Mouse (Mus musculus): ENCODE results near the gene D10Jhu81e. TPM values are rescaled to one million over a fixed set of nuclear protein-coding genes. Genes with fewer than 3 reads are reported as not detected.

The D10Jhu81e gene
- polyA plus RNA-seq, 1 experiment, result not detected

GRCm38 (mm10) chr10:78184531-78185380, 15.2 kb upstream of the D10Jhu81e start, which contains the start of gene Pwp2:
TSS of gene Pwp2 (minus strand) at chr10:78185149.
- TF ChIP-seq POLR2A (IDR thresholded peaks at IDR 0.05; ENCODE audit: insufficient read depth, low read depth, low read length) (peak; percentile 76), CTCF (IDR thresholded peaks at IDR 0.05; ENCODE audit: insufficient read depth, low read depth, low read length) (no peak)
- Histone ChIP-seq H3K4me1 (ENCODE audit: control insufficient read depth, insufficient read depth, low read length) (peaks cover 5% of the 10 kb centered on the region), H3K4me3 (ENCODE audit: insufficient read depth, low read depth, low read length) (peak within 1 kb of the TSS; percentile 80), H3K27ac (ENCODE audit: insufficient read depth, low read depth, low read length) (peak within 1 kb of the TSS; percentile 43)
- 1% methylated on average over 47 of the region's 47 CpGs for WGBS

- Histone ChIP-seq H3K4me1 (ENCODE audit: control insufficient read depth, insufficient read depth, low read length) (peaks cover 5% of the 10 kb centered on the region), H3K4me3 (ENCODE audit: insufficient read depth, low read depth, low read length) (no peak overlapping the region), H3K27ac (ENCODE audit: insufficient read depth, low read depth, low read length) (no peak overlapping the region)
- 83% methylated on average over 3 of the region's 3 CpGs for whole genome bisulfite sequencing
- TF ChIP-seq POLR2A (IDR thresholded peaks at IDR 0.05; ENCODE audit: insufficient read depth, low read depth, low read length) (no peak), CTCF (IDR thresholded peaks at IDR 0.05; ENCODE audit: insufficient read depth, low read depth, low read length) (no peak)
These were observed 14.0 kb upstream of the D10Jhu81e start for GRCm38 (mm10) chr10:78183577-78183976.

- Histone ChIP-seq H3K4me1 (ENCODE audit: control insufficient read depth, insufficient read depth, low read length) (peaks cover 5% of the 10 kb centered on the region), H3K4me3 (ENCODE audit: insufficient read depth, low read depth, low read length) (no peak overlapping the region), H3K27ac (ENCODE audit: insufficient read depth, low read depth, low read length) (no peak overlapping the region)
- WGBS, result 94% methylated on average over 17 of the region's 17 CpGs
- TF ChIP-seq CTCF (IDR thresholded peaks at IDR 0.05; ENCODE audit: insufficient read depth, low read depth, low read length) (no peak), POLR2A (IDR thresholded peaks at IDR 0.05; ENCODE audit: insufficient read depth, low read depth, low read length) (no peak)
These were observed 12.7 kb upstream of the D10Jhu81e start for GRCm38 (mm10) chr10:78182321-78182720.

- no peak overlapping the region for H3K27ac ChIP-seq (ENCODE audit: insufficient read depth, low read depth, low read length)
- no peak for TF ChIP-seq CTCF (IDR thresholded peaks at IDR 0.05; ENCODE audit: insufficient read depth, low read depth, low read length)
- TF ChIP-seq POLR2A (IDR thresholded peaks at IDR 0.05; ENCODE audit: insufficient read depth, low read depth, low read length), result no peak
- no peaks in the 10 kb centered on the region for H3K4me1 ChIP-seq (ENCODE audit: control insufficient read depth, insufficient read depth, low read length)
- no peak overlapping the region for H3K4me3 ChIP-seq (ENCODE audit: insufficient read depth, low read depth, low read length)
- WGBS, result 95% methylated on average over 5 of the region's 5 CpGs
These were observed 4.9 kb upstream of the D10Jhu81e start for GRCm38 (mm10) chr10:78174474-78174873.

GRCm38 (mm10) chr10:78171581-78171980, 2.0 kb upstream of the D10Jhu81e start:
- Histone ChIP-seq H3K4me3 (ENCODE audit: insufficient read depth, low read depth, low read length) (no peak overlapping the region), H3K4me1 (ENCODE audit: control insufficient read depth, insufficient read depth, low read length) (peaks cover 7% of the 10 kb centered on the region), H3K27ac (ENCODE audit: insufficient read depth, low read depth, low read length) (no peak overlapping the region)
- WGBS, result 92% methylated on average over 9 of the region's 9 CpGs
- TF ChIP-seq POLR2A (IDR thresholded peaks at IDR 0.05; ENCODE audit: insufficient read depth, low read depth, low read length) (no peak), CTCF (IDR thresholded peaks at IDR 0.05; ENCODE audit: insufficient read depth, low read depth, low read length) (no peak)

- Histone ChIP-seq H3K4me1 (ENCODE audit: control insufficient read depth, insufficient read depth, low read length) (peaks cover 7% of the 10 kb centered on the region), H3K27ac (ENCODE audit: insufficient read depth, low read depth, low read length) (no peak overlapping the region), H3K4me3 (ENCODE audit: insufficient read depth, low read depth, low read length) (no peak overlapping the region)
- TF ChIP-seq CTCF (IDR thresholded peaks at IDR 0.05; ENCODE audit: insufficient read depth, low read depth, low read length) (no peak), POLR2A (IDR thresholded peaks at IDR 0.05; ENCODE audit: insufficient read depth, low read depth, low read length) (no peak)
- 93% methylated on average over 7 of the region's 7 CpGs for WGBS
These were observed 1.5 kb upstream of the D10Jhu81e start for GRCm38 (mm10) chr10:78171057-78171456.

DNA sequence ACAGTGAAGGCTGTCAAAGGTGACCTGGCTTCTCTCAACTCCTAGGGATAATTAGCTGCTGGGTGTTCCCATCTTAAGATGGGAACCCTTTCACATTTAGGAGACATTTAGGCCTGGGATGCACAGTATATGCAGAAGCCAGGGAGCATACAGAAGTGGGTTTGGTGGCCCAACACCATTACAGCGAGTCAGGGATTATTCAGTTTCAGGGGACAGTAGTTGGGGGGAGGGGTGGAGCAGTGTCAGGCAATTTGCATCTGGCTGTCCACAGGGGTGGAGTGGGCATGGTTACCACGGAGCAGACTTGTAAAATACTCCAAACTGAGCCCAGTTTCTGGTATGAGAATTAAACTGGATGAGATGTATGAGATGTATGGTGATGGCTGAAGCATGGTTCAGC, 863 bp upstream of the D10Jhu81e start:
- Histone ChIP-seq H3K4me1 (ENCODE audit: control insufficient read depth, insufficient read depth, low read length) (peaks cover 7% of the 10 kb centered on the region), H3K4me3 (ENCODE audit: insufficient read depth, low read depth, low read length) (no peak overlapping the region), H3K27ac (ENCODE audit: insufficient read depth, low read depth, low read length) (no peak overlapping the region)
- TF ChIP-seq CTCF (IDR thresholded peaks at IDR 0.05; ENCODE audit: insufficient read depth, low read depth, low read length), result no peak
- TF ChIP-seq POLR2A (IDR thresholded peaks at IDR 0.05; ENCODE audit: insufficient read depth, low read depth, low read length), result no peak
- 50% methylated on average over 2 of the region's 2 CpGs for WGBS

DNA sequence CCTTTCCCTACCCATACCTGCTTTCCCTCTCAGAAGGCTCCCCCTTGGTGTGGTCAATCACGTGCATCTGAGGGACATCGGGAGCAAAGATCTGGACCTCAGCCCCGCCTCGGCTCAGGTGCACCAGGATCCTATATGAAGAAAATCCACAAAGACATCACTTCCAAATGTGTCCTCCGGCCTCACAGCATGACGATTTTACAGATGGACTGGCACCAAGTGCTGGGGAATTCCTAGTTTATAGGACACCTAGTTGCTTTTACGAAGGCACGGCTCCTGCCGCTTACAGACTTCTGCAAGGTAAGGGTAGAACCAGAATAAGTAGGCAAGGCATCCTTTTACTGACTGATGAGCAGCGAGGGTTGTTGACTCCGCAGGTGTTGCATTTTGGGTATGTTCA, 790 bp downstream of the D10Jhu81e start:
- Histone ChIP-seq H3K27ac (ENCODE audit: insufficient read depth, low read depth, low read length) (no peak overlapping the region), H3K4me1 (ENCODE audit: control insufficient read depth, insufficient read depth, low read length) (peaks cover 7% of the 10 kb centered on the region), H3K4me3 (ENCODE audit: insufficient read depth, low read depth, low read length) (peak overlapping the region; percentile 81)
- 83% methylated on average over 11 of the region's 11 CpGs for WGBS
- no peak for TF ChIP-seq CTCF (IDR thresholded peaks at IDR 0.05; ENCODE audit: insufficient read depth, low read depth, low read length)
- TF ChIP-seq POLR2A (IDR thresholded peaks at IDR 0.05; ENCODE audit: insufficient read depth, low read depth, low read length), result 0 out of 2 replicates have a peak, but pooled peaks have one; percentile 2

DNA sequence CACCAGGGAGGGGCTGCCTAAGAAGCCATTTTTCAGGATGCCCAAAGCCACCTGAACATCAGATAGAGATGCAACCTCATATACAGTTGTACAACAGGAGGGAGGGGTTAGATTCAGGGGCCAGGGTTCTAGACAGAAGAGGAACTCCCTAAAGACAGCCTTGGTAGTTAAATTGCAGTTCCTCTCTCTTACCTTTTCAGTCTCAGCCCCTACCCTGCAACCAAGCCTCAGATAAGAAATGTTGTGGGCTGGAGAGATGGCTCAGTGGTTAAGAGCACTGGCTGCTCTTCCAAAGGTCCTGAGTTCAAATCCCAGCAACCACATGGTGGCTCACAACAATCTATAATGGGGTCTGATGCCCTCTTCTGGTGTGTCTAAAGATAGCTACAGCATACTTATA, 1.8 kb downstream of the D10Jhu81e start:
- H3K27ac ChIP-seq (ENCODE audit: insufficient read depth, low read depth, low read length), result no peak overlapping the region
- no peak overlapping the region for H3K4me3 ChIP-seq (ENCODE audit: insufficient read depth, low read depth, low read length)
- H3K4me1 ChIP-seq (ENCODE audit: control insufficient read depth, insufficient read depth, low read length), result peaks cover 7% of the 10 kb centered on the region
- no peak for TF ChIP-seq POLR2A (IDR thresholded peaks at IDR 0.05; ENCODE audit: insufficient read depth, low read depth, low read length)
- no peak for TF ChIP-seq CTCF (IDR thresholded peaks at IDR 0.05; ENCODE audit: insufficient read depth, low read depth, low read length)
